In genomic region chr4:106378839-106379572, GRCm38 (mm10) we compare ENCODE assay signal across 30 mouse cellular contexts.
DNase-seq lines count a peak whose midpoint lies in the region; ATAC-seq and TF ChIP-seq lines count a peak whose summit lies in the region.
"Had no signal": no experiment of that assay in that cellular context is flagged by ENCODE, and none has a peak within 500 bp of the region (broad histone marks: within the 10 kb centered on the region; RNA-seq: fewer than 3 reads in every experiment).

No protein-coding gene starts in this region.

- H3K9me3 ChIP-seq in hindbrain, postnatal 0 days (ENCODE audit: low read length) = no peaks in the 10 kb centered on the region
- no peaks in the 10 kb centered on the region for H3K9me3 ChIP-seq in hindbrain, embryonic 12.5 days (replicated peaks)
- H3K9me3 ChIP-seq in midbrain, embryonic 14.5 days (ENCODE audit: control insufficient read depth, low read length) = no peaks in the 10 kb centered on the region
- no peaks in the 10 kb centered on the region for H3K9me3 ChIP-seq in midbrain, embryonic 10.5 days (replicated peaks)
- no peaks in the 10 kb centered on the region for H3K9me3 ChIP-seq in neural tube, embryonic 11.5 days (ENCODE audit: control insufficient read depth, low read length)
- H3K9me3 ChIP-seq in stomach, postnatal 0 days (ENCODE audit: control insufficient read depth, low read length) = no peaks in the 10 kb centered on the region
- H3K9me3 ChIP-seq: forebrain, embryonic 13.5 days; G1E; megakaryocyte, embryonic 14.5 days; stomach, embryonic 15.5 days had no signal

- no peak for TF ChIP-seq CTCF in hindbrain, postnatal 0 days (IDR thresholded peaks at IDR 0.05; ENCODE audit: low read depth)
- TF ChIP-seq CTCF in stomach, postnatal 0 days (IDR thresholded peaks at IDR 0.05; ENCODE audit: low read depth) = no peak

- no peak for ATAC-seq in hindbrain, postnatal 0 days
- no peak for ATAC-seq in hindbrain, embryonic 12.5 days (ENCODE audit: low FRiP score)
- no peak for ATAC-seq in midbrain, embryonic 14.5 days (ENCODE audit: low FRiP score, low TSS enrichment)
- ATAC-seq in neural tube, embryonic 11.5 days (ENCODE audit: insufficient read depth, low FRiP score, low TSS enrichment) = no peak
- ATAC-seq in stomach, postnatal 0 days (ENCODE audit: low FRiP score, low TSS enrichment) = no peak
- ATAC-seq: forebrain, embryonic 13.5 days; inflammation-experienced regulatory T-cells, adult 6 months; lung, postnatal 0 days; midbrain, embryonic 16.5 days had no signal

- H3K4me3 ChIP-seq in hindbrain, postnatal 0 days (ENCODE audit: low read length) = no peak overlapping the region
- H3K4me3 ChIP-seq in hindbrain, embryonic 12.5 days = no peak overlapping the region
- no peak overlapping the region for H3K4me3 ChIP-seq in midbrain, embryonic 14.5 days (replicated peaks; ENCODE audit: low read depth, low read length)
- no peak overlapping the region for H3K4me3 ChIP-seq in midbrain, embryonic 10.5 days
- no peak overlapping the region for H3K4me3 ChIP-seq in neural tube, embryonic 11.5 days (ENCODE audit: low read depth, low read length)
- H3K4me3 ChIP-seq in stomach, postnatal 0 days (ENCODE audit: low read depth, low read length) = no peak overlapping the region
- H3K4me3 ChIP-seq: forebrain, embryonic 13.5 days; megakaryocyte, embryonic 14.5 days; myocyte; stomach, embryonic 15.5 days had no signal

- H3K4me2 ChIP-seq in hindbrain, postnatal 0 days (ENCODE audit: low read depth, low read length) = no peak overlapping the region
- no peak overlapping the region for H3K4me2 ChIP-seq in hindbrain, embryonic 12.5 days (replicated peaks)
- no peak overlapping the region for H3K4me2 ChIP-seq in midbrain, embryonic 14.5 days (ENCODE audit: low read length)
- no peak overlapping the region for H3K4me2 ChIP-seq in neural tube, embryonic 11.5 days (ENCODE audit: low read depth)
- H3K4me2 ChIP-seq in stomach, postnatal 0 days (replicated peaks; ENCODE audit: low read depth) = no peak overlapping the region
- H3K4me2 ChIP-seq: forebrain, embryonic 13.5 days; heart, embryonic 11.5 days; hindbrain, embryonic 14.5 days; liver, embryonic 11.5 days; stomach, embryonic 15.5 days had no signal

- TF ChIP-seq EP300 in stomach, postnatal 0 days (optimal IDR thresholded peaks at IDR 0.05) = no peak

- H3K4me1 ChIP-seq in hindbrain, postnatal 0 days (ENCODE audit: insufficient read depth, low read length) = no peaks in the 10 kb centered on the region
- H3K4me1 ChIP-seq in hindbrain, embryonic 12.5 days = 0 out of 2 replicates have a peak, but pooled peaks cover 3% of the 10 kb centered on the region
- H3K4me1 ChIP-seq in midbrain, embryonic 14.5 days (ENCODE audit: control insufficient read depth, insufficient read depth, low read length) = no peaks in the 10 kb centered on the region
- 0 out of 2 replicates have a peak, but pooled peaks cover 6% of the 10 kb centered on the region for H3K4me1 ChIP-seq in midbrain, embryonic 10.5 days
- no peaks in the 10 kb centered on the region for H3K4me1 ChIP-seq in neural tube, embryonic 11.5 days (ENCODE audit: control insufficient read depth, insufficient read depth, low read length)
- no peaks in the 10 kb centered on the region for H3K4me1 ChIP-seq in stomach, postnatal 0 days (replicated peaks; ENCODE audit: control insufficient read depth, insufficient read depth)
- H3K4me1 ChIP-seq: forebrain, embryonic 13.5 days; megakaryocyte, embryonic 14.5 days had no signal

- H3K27ac ChIP-seq in hindbrain, postnatal 0 days = no peak overlapping the region
- no peak overlapping the region for H3K27ac ChIP-seq in hindbrain, embryonic 12.5 days
- H3K27ac ChIP-seq in midbrain, embryonic 14.5 days (replicated peaks; ENCODE audit: low read depth, low read length) = no peak overlapping the region
- no peak overlapping the region for H3K27ac ChIP-seq in midbrain, embryonic 10.5 days (replicated peaks)
- no peak overlapping the region for H3K27ac ChIP-seq in neural tube, embryonic 11.5 days (ENCODE audit: low read depth, low read length)
- no peak overlapping the region for H3K27ac ChIP-seq in stomach, postnatal 0 days (replicated peaks)
- H3K27ac ChIP-seq: forebrain, embryonic 13.5 days; hindbrain, embryonic 14.5 days; stomach, embryonic 15.5 days had no signal

- H3K9ac ChIP-seq in hindbrain, postnatal 0 days (replicated peaks; ENCODE audit: low read length) = no peak overlapping the region
- H3K9ac ChIP-seq in hindbrain, embryonic 12.5 days = no peak overlapping the region
- H3K9ac ChIP-seq in midbrain, embryonic 14.5 days (replicated peaks; ENCODE audit: low read length) = no peak overlapping the region
- no peak overlapping the region for H3K9ac ChIP-seq in neural tube, embryonic 11.5 days (ENCODE audit: low read length)
- H3K9ac ChIP-seq in stomach, postnatal 0 days (ENCODE audit: low read length) = no peak overlapping the region
- H3K9ac ChIP-seq: forebrain, embryonic 13.5 days; hindbrain, embryonic 14.5 days; stomach, embryonic 15.5 days had no signal

- WGBS in hindbrain, postnatal 0 days = 65% methylated on average over 14 of the region's 14 CpGs
- 76% methylated on average over 14 of the region's 14 CpGs for WGBS in hindbrain, embryonic 12.5 days
- 87% methylated on average over 14 of the region's 14 CpGs for WGBS in midbrain, embryonic 14.5 days
- WGBS in midbrain, embryonic 10.5 days = 90% methylated on average over 14 of the region's 14 CpGs
- WGBS in neural tube, embryonic 11.5 days = 53% methylated on average over 14 of the region's 14 CpGs
- WGBS in stomach, postnatal 0 days = 67% methylated on average over 14 of the region's 14 CpGs

- no peaks in the 10 kb centered on the region for H3K27me3 ChIP-seq in hindbrain, postnatal 0 days (ENCODE audit: insufficient read depth, low read length)
- no peaks in the 10 kb centered on the region for H3K27me3 ChIP-seq in hindbrain, embryonic 12.5 days
- H3K27me3 ChIP-seq in midbrain, embryonic 14.5 days (ENCODE audit: control insufficient read depth, insufficient read depth, low read length) = no peaks in the 10 kb centered on the region
- no peaks in the 10 kb centered on the region for H3K27me3 ChIP-seq in midbrain, embryonic 10.5 days (ENCODE audit: low read depth, poor library complexity, severe bottlenecking)
- H3K27me3 ChIP-seq in neural tube, embryonic 11.5 days (ENCODE audit: control insufficient read depth, insufficient read depth, low read length) = no peaks in the 10 kb centered on the region
- no peaks in the 10 kb centered on the region for H3K27me3 ChIP-seq in stomach, postnatal 0 days (ENCODE audit: control insufficient read depth, insufficient read depth, low read length)
- H3K27me3 ChIP-seq: forebrain, embryonic 13.5 days; megakaryocyte, embryonic 14.5 days; stomach, embryonic 15.5 days had no signal

- peak; percentile 11 for DNase-seq in embryo, embryonic 11 days
- DNase-seq in embryo, embryonic 10.5 days (ENCODE audit: low spot score) = no peak
- peak; percentile 28 for DNase-seq in hindbrain, postnatal 0 days (ENCODE audit: low spot score)
- peak; percentile 1 for DNase-seq in midbrain, embryonic 14.5 days
- DNase-seq in midbrain, embryonic 10.5 days (ENCODE audit: low spot score) = no peak
- peak; percentile 20 for DNase-seq in neural tube, embryonic 11.5 days (ENCODE audit: low spot score)
- no peak for DNase-seq in stomach, postnatal 0 days (ENCODE audit: low spot score)
- DNase-seq: adrenal gland, adult 8-10 months; cerebellum, adult 8-10 months; cerebellum, postnatal 25 days; gastrocnemius, postnatal 25 days; heart, adult 18-20 months; heart, postnatal 4 days; kidney, adult 11 months; layer of hippocampus, postnatal 36 days; lung, postnatal 4 days; right cerebral cortex, postnatal 25 days; thymus, postnatal 14 days had no signal

- H3K36me3 ChIP-seq in hindbrain, postnatal 0 days (ENCODE audit: insufficient read depth, low read length) = peaks cover 50% of the 10 kb centered on the region
- H3K36me3 ChIP-seq in hindbrain, embryonic 12.5 days = peaks cover 42% of the 10 kb centered on the region
- H3K36me3 ChIP-seq in midbrain, embryonic 14.5 days (ENCODE audit: control insufficient read depth, insufficient read depth, low read length) = peaks cover 68% of the 10 kb centered on the region
- peaks cover 88% of the 10 kb centered on the region for H3K36me3 ChIP-seq in midbrain, embryonic 10.5 days
- H3K36me3 ChIP-seq in neural tube, embryonic 11.5 days (ENCODE audit: control insufficient read depth, insufficient read depth, low read length) = peaks cover 10% of the 10 kb centered on the region; the same call in 1 of the 2 replicates
- H3K36me3 ChIP-seq in stomach, postnatal 0 days (ENCODE audit: control insufficient read depth, insufficient read depth, low read length) = peaks cover 18% of the 10 kb centered on the region

Comparison
In these comparisons a context has a peak if more than half of its experiments do, and no peak if none do; other contexts are left out.
1. DNase-seq: peak in embryo, embryonic 11 days (single experiment), hindbrain, postnatal 0 days (single experiment), midbrain, embryonic 14.5 days (single experiment) and neural tube, embryonic 11.5 days (single experiment); none in embryo, embryonic 10.5 days (single experiment), midbrain, embryonic 10.5 days (single experiment) and stomach, postnatal 0 days (single experiment).